Mouse (Mus musculus): Measurements from ENCODE around the gene Olfr1357.
"Not testable (repeated sequence)": the region's sequence is repeated elsewhere in the genome, so short reads cannot be mapped to it uniquely, and the experiment has no call there.

Olfr1357 gene

DNA sequence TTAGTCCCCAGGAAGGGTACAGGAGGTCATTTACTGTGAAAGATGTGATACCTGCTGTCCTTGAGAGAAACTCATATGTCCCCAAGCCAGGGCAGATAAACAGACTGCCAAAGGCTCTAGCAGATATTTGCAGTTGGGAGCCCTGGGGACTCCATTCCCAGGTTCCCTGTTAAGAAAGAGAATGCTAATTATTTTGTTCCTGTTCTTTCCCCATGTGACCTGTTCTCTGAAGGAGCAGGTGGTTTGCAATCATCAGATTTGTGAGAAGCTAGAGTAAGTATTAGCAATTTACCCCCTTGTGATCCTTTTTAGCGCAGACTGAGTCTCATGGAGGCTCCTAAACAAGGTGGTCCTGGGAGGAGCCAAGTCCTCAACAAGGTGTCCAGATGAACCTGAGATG lies at the start of gene Olfr1357:
TSS of gene Olfr1357 (minus strand) at position 101 of the 400 bp plus-strand sequence.
- H3K4me1 ChIP-seq (replicated peaks; ENCODE audit: low read depth, low read length): no peaks in the 10 kb centered on the region
- no peak for TF ChIP-seq POU5F1 (IDR thresholded peaks at IDR 0.05; ENCODE audit: borderline replicate concordance, low read length)
- no peak for TF ChIP-seq CTCF (conservative IDR thresholded peaks at IDR 0.05; ENCODE audit: low read length)
- no peak for TF ChIP-seq NANOG (IDR thresholded peaks at IDR 0.05; ENCODE audit: borderline replicate concordance, low read length)
- H3K4me3 ChIP-seq (replicated peaks; ENCODE audit: low read length): no peak within 1 kb of the TSS
- H3K27me3 ChIP-seq (ENCODE audit: insufficient read depth, low read length): no peaks in the 10 kb centered on the region
- H3K9me3 ChIP-seq (ENCODE audit: low read length): no peaks in the 10 kb centered on the region
- H3K36me3 ChIP-seq (ENCODE audit: insufficient read depth, low read length): no peaks in the 10 kb centered on the region

DNA sequence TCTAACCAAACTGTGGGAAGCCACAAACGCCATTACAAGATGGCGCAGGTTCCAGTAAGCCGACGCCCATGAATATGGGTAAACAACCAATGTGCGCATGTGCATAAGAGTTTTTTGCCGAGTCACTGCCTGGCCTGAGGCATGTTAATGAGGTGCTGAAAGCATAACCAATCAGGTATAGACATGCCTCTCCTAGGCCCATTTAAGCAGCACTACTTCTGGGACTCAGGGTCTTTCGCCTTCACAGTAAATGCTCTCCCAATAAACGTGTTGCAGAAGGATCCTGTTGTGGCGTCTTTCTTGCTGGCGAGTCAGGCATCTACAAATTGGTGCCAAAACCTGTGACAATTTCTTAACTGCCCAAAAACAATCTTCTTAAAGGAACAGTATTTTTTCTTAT lies 48.8 kb upstream of the Olfr1357 start:
- H3K9me3 ChIP-seq (ENCODE audit: low read length): peaks cover 33% of the 10 kb centered on the region
- not testable (repeated sequence) for H3K27me3 ChIP-seq (ENCODE audit: insufficient read depth, low read length); H3K4me3 ChIP-seq (replicated peaks; ENCODE audit: low read length); H3K36me3 ChIP-seq (ENCODE audit: insufficient read depth, low read length); H3K4me1 ChIP-seq (replicated peaks; ENCODE audit: low read depth, low read length)

DNA sequence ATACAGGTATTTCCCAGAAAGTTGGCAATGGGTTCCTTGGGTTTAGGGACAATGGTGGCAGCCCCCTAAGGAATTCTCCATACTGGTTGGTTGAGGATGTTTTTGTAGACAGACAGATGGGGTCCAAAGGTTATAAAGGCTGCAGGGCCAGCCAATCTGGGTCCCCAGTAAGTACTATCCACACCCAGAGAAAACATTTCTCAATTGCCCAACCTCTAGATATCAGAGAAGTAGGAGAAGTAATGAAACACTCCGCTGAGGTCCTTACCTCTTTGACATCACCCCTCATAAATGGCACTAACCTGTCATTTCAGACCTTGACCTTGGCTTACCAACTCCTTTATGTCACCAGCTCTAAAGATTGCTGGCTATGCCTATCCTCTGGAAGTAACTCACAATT lies 46.7 kb upstream of the Olfr1357 start:
- no peaks in the 10 kb centered on the region for H3K27me3 ChIP-seq (ENCODE audit: insufficient read depth, low read length)
- no peak overlapping the region for H3K4me3 ChIP-seq (replicated peaks; ENCODE audit: low read length)
- no peaks in the 10 kb centered on the region for H3K36me3 ChIP-seq (ENCODE audit: insufficient read depth, low read length)
- peaks cover 27% of the 10 kb centered on the region for H3K9me3 ChIP-seq (ENCODE audit: low read length)
- no peak for TF ChIP-seq NANOG (IDR thresholded peaks at IDR 0.05; ENCODE audit: borderline replicate concordance, low read length)
- H3K4me1 ChIP-seq (replicated peaks; ENCODE audit: low read depth, low read length): no peaks in the 10 kb centered on the region

DNA sequence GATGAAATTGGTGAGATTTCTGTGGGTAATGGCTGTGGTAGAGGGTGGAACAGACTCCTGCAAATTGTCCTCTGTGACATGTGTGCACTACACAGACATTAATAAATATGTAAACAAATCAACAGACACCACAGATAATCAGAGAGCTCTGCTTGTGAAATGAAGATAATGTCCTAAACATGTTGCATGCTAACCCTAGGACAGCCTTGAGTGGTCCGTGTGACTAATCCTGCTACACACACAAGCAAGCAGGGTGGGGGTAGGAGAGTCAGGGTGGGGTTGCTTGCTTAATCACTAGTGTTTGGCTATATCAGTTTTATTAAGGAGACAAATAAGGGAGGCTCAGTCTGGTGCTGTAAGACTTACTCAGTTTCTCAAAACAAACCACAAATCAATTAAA lies 43.3 kb upstream of the Olfr1357 start:
- peaks cover 12% of the 10 kb centered on the region for H3K9me3 ChIP-seq (ENCODE audit: low read length)
- no peaks in the 10 kb centered on the region for H3K4me1 ChIP-seq (replicated peaks; ENCODE audit: low read depth, low read length)
- no peaks in the 10 kb centered on the region for H3K27me3 ChIP-seq (ENCODE audit: insufficient read depth, low read length)
- H3K4me3 ChIP-seq (replicated peaks; ENCODE audit: low read length): no peak overlapping the region
- TF ChIP-seq CTCF (conservative IDR thresholded peaks at IDR 0.05; ENCODE audit: low read length) (no peak), NANOG (IDR thresholded peaks at IDR 0.05; ENCODE audit: borderline replicate concordance, low read length) (no peak), POU5F1 (IDR thresholded peaks at IDR 0.05; ENCODE audit: borderline replicate concordance, low read length) (no peak)
- no peaks in the 10 kb centered on the region for H3K36me3 ChIP-seq (ENCODE audit: insufficient read depth, low read length)

DNA sequence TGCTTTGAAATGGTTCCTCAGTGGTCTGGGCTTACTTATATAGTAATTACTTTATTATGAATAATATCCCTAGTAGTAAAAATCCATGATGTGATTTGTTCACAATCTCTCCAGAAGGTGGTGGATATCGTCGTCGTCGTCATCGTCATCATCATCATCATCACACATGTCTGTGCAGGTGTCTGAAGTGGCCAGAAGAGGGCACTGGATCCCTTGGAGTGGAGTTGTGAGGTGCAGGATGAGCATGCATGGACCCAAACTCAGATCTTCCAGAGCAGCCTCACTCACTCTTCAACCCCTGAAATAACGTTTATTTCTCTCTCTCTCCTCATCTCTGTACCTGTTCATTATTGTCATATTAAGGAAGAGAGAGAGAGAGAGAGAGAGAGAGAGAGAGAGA lies 14.4 kb upstream of the Olfr1357 start:
- H3K4me1 ChIP-seq (replicated peaks; ENCODE audit: low read depth, low read length): no peaks in the 10 kb centered on the region
- H3K9me3 ChIP-seq (ENCODE audit: low read length): no peaks in the 10 kb centered on the region
- no peak overlapping the region for H3K4me3 ChIP-seq (replicated peaks; ENCODE audit: low read length)
- TF ChIP-seq NANOG (IDR thresholded peaks at IDR 0.05; ENCODE audit: borderline replicate concordance, low read length) (no peak), CTCF (conservative IDR thresholded peaks at IDR 0.05; ENCODE audit: low read length) (0 out of 2 replicates have a peak, but pooled peaks have one; percentile 9)
- H3K27me3 ChIP-seq (ENCODE audit: insufficient read depth, low read length): peaks cover 8% of the 10 kb centered on the region
- H3K36me3 ChIP-seq (ENCODE audit: insufficient read depth, low read length): no peaks in the 10 kb centered on the region

DNA sequence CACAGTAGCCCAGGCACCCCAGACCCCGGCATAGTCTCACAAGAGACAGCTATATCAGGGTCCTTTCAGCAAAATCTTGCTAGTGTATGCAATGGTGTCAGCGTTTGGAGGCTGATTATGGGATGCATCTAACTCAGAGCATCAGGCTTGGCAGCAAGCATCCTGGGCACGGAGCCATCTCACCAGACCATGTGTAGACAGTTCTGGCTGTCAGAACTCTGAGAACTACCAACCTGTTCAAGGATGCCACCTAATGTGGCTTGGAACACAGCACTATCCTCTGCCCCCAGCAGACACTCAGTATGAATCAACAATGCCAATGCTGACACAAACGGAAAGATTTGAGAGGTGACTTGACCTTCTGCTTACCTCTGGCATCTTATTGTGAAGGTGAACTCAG lies 12.3 kb upstream of the Olfr1357 start:
- TF ChIP-seq NANOG (IDR thresholded peaks at IDR 0.05; ENCODE audit: borderline replicate concordance, low read length) (no peak), CTCF (conservative IDR thresholded peaks at IDR 0.05; ENCODE audit: low read length) (no peak), POU5F1 (IDR thresholded peaks at IDR 0.05; ENCODE audit: borderline replicate concordance, low read length) (no peak)
- Histone ChIP-seq H3K4me3 (replicated peaks; ENCODE audit: low read length) (no peak overlapping the region), H3K36me3 (ENCODE audit: insufficient read depth, low read length) (no peaks in the 10 kb centered on the region), H3K27me3 (ENCODE audit: insufficient read depth, low read length) (peaks cover 8% of the 10 kb centered on the region), H3K4me1 (replicated peaks; ENCODE audit: low read depth, low read length) (no peaks in the 10 kb centered on the region), H3K9me3 (ENCODE audit: low read length) (no peaks in the 10 kb centered on the region)

DNA sequence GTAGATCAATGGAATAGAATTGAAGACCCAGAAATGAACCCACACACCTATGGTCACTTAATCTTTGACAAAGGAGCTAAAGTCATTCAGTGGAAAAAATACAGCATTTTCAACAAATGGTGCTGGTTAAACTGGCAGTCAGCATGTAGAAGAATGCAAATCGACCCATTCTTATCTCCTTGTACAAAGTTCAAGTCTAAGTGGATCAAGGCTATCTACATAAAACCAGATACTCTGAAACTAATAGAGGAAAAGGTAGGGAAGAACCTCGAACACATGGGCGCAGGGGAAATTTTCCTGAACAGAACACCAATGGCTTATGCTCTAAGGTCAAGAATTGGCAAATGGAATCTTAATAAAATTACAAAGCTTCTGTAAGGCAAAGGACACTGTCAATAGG lies 5.3 kb upstream of the Olfr1357 start:
- not testable (repeated sequence) for H3K27me3 ChIP-seq (ENCODE audit: insufficient read depth, low read length); H3K36me3 ChIP-seq (ENCODE audit: insufficient read depth, low read length); H3K9me3 ChIP-seq (ENCODE audit: low read length); H3K4me1 ChIP-seq (replicated peaks; ENCODE audit: low read depth, low read length); H3K4me3 ChIP-seq (replicated peaks; ENCODE audit: low read length)

DNA sequence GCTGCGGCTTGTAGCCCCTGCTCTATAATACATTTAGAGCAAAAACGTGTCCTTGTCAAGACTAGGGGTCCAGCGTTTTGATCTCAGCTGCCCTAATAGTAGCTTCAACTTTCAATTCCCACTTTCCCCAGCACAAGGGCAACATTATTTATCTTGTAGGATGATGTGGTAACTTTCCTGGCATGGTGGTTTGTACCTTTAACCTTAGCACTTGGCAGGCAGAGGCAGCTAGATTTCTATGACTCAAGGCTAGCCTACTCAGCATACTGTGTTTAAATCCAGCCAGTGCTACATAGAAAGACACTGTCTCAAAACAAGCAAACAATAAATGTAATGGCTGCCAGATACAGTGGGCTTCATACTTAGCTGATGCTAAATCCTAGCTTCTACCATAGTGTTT lies 10.3 kb downstream of the Olfr1357 start:
- no peaks in the 10 kb centered on the region; the same call in 1 of the 2 replicates for H3K27me3 ChIP-seq (ENCODE audit: insufficient read depth, low read length)
- no peaks in the 10 kb centered on the region for H3K9me3 ChIP-seq (ENCODE audit: low read length)
- no peak overlapping the region for H3K4me3 ChIP-seq (replicated peaks; ENCODE audit: low read length)
- H3K36me3 ChIP-seq (ENCODE audit: insufficient read depth, low read length): no peaks in the 10 kb centered on the region
- TF ChIP-seq CTCF (conservative IDR thresholded peaks at IDR 0.05; ENCODE audit: low read length) (no peak), NANOG (IDR thresholded peaks at IDR 0.05; ENCODE audit: borderline replicate concordance, low read length) (no peak), POU5F1 (IDR thresholded peaks at IDR 0.05; ENCODE audit: borderline replicate concordance, low read length) (no peak)
- no peaks in the 10 kb centered on the region for H3K4me1 ChIP-seq (replicated peaks; ENCODE audit: low read depth, low read length)

DNA sequence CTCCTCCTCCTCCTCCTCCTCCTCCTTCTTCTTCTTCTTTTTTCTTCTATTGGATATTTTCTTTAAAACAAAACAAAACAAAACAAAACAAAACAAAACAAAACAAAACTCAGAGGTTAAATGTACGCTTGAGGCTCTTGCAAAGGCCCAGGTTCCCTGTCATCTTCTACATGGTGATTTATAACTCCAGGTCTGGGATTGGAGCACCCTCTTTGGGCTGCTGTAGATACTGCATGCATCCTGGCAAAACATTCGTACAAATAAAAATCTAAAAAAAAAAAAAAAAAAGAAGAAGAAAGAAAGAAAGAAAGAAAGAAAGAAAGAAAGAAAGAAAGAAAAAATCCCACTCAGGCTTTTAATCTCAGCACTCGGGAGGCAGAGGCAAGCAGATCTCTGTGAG lies 12.8 kb downstream of the Olfr1357 start:
- TF ChIP-seq CTCF (conservative IDR thresholded peaks at IDR 0.05; ENCODE audit: low read length) (0 out of 2 replicates have a peak, but pooled peaks have one; percentile 24), NANOG (IDR thresholded peaks at IDR 0.05; ENCODE audit: borderline replicate concordance, low read length) (no peak), POU5F1 (IDR thresholded peaks at IDR 0.05; ENCODE audit: borderline replicate concordance, low read length) (no peak)
- no peaks in the 10 kb centered on the region for H3K4me1 ChIP-seq (replicated peaks; ENCODE audit: low read depth, low read length)

DNA sequence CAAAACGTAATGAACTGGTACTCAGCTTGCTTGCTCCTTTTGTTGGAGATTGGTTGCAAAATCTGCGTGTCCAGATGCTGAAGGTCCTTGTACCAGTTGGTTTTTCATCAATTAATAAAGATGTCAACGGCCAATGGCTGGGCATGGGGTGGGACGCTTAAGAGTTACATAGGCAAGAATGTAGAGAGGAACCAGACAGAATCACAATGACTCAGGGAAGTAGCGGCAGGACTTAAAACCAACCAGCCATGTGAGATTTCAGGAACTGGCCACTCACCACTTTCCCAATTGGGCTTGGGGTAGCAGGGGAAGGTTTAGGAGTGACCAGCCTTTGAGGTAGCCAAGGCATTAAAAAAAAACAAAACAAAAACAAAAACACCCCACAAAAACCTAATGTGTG lies 18.0 kb downstream of the Olfr1357 start:
- TF ChIP-seq NANOG (IDR thresholded peaks at IDR 0.05; ENCODE audit: borderline replicate concordance, low read length): no peak
- Histone ChIP-seq H3K27me3 (ENCODE audit: insufficient read depth, low read length) (peaks cover 10% of the 10 kb centered on the region), H3K9me3 (ENCODE audit: low read length) (no peaks in the 10 kb centered on the region)

More for the DNA sequence above, 12.8 kb downstream of the Olfr1357 start:
- Histone ChIP-seq H3K9me3 (ENCODE audit: low read length) (no peaks in the 10 kb centered on the region), H3K36me3 (ENCODE audit: insufficient read depth, low read length) (no peaks in the 10 kb centered on the region), H3K27me3 (ENCODE audit: insufficient read depth, low read length) (no peaks in the 10 kb centered on the region; the same call in 1 of the 2 replicates), H3K4me3 (replicated peaks; ENCODE audit: low read length) (no peak overlapping the region)

More for the DNA sequence above, 18.0 kb downstream of the Olfr1357 start:
- Histone ChIP-seq H3K4me1 (replicated peaks; ENCODE audit: low read depth, low read length) (no peaks in the 10 kb centered on the region), H3K36me3 (ENCODE audit: insufficient read depth, low read length) (no peaks in the 10 kb centered on the region), H3K4me3 (replicated peaks; ENCODE audit: low read length) (no peak overlapping the region)

Data from E14TG2a.4 (cell line).